Mouse (Mus musculus): ENCODE measurements around the gene Rgs6. TPM values are rescaled to one million over a fixed set of nuclear protein-coding genes. Genes with fewer than 3 reads are reported as not detected.

Gene Rgs6
- polyA plus RNA-seq, 1 experiment: 2.9 TPM

DNA sequence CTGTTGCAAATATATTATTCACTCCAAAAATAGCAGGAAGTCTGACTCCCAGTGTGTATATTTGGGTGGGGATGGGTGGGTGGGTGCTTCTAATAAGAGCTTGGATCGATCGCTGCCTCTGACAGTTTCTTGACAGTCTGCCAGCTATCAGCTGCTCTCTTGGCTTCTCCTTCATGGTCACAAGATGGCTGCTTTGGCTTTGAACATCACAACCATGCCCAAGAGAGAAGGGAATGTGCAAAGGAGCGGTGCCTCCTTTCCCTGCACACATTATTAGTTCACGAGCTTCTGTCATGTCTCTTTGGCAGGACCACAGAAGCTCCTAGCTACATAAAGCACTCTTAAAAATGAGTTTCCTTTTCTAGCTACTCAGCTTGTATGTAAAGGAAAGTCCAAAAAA, 373.8 kb downstream of the Rgs6 start:
- Histone ChIP-seq H3K36me3 (ENCODE audit: control insufficient read depth, insufficient read depth, low read length) (no peaks in the 10 kb centered on the region), H3K4me3 (ENCODE audit: insufficient read depth, low read depth, low read length) (no peak overlapping the region), H3K4me1 (ENCODE audit: control insufficient read depth, insufficient read depth, low read length) (no peaks in the 10 kb centered on the region), H3K27me3 (replicated peaks; ENCODE audit: control insufficient read depth, insufficient read depth, low read length) (no peaks in the 10 kb centered on the region), H3K27ac (ENCODE audit: insufficient read depth, low read depth, low read length) (no peak overlapping the region)
- DNase-seq: no peak
- no peak for TF ChIP-seq CTCF (conservative IDR thresholded peaks at IDR 0.05; ENCODE audit: insufficient read depth, insufficient read length, low read depth, low read length)
- 85% methylated on average over 4 of the region's 4 CpGs for WGBS

DNA sequence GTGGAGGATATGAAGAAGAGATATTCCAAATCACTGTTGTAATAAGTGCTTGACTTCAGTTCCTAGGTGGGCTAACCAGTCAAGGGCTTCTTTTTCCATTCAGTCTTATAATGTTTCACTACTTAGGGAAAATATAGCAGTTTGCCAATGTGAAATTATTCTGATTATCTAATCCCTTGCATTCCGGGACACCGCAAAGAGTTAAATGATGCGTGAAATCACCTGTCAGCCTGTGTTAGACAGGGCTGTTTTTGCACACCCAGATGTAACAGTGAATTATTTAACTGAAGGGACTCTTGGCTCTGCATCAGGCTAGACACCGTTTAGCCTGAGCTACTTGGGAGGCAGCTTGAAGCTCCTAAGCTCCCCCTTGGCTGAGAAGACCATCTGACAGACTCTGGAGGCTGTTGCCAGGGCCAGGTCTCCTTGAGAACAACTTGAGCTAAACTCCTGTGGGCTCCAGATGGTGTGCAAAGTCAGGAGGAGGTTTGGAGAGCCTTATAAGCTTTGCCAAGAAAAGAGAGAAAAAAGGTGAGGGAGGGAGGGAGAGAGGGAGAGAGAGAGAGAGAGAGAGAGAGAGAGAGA, 382.5 kb downstream of the Rgs6 start:
- H3K27ac ChIP-seq (ENCODE audit: insufficient read depth, low read depth, low read length): no peak overlapping the region
- H3K27me3 ChIP-seq (replicated peaks; ENCODE audit: control insufficient read depth, insufficient read depth, low read length): no peaks in the 10 kb centered on the region
- DNase-seq: no peak
- H3K36me3 ChIP-seq (ENCODE audit: control insufficient read depth, insufficient read depth, low read length): no peaks in the 10 kb centered on the region
- H3K4me1 ChIP-seq (ENCODE audit: control insufficient read depth, insufficient read depth, low read length): no peaks in the 10 kb centered on the region
- H3K4me3 ChIP-seq (ENCODE audit: insufficient read depth, low read depth, low read length): no peak overlapping the region
- WGBS: 50% methylated on average over 4 of the region's 4 CpGs
- TF ChIP-seq CTCF (conservative IDR thresholded peaks at IDR 0.05; ENCODE audit: insufficient read depth, insufficient read length, low read depth, low read length): no peak
- no peak for TF ChIP-seq POLR2A (IDR thresholded peaks at IDR 0.05; ENCODE audit: low read depth, low read length)

DNA sequence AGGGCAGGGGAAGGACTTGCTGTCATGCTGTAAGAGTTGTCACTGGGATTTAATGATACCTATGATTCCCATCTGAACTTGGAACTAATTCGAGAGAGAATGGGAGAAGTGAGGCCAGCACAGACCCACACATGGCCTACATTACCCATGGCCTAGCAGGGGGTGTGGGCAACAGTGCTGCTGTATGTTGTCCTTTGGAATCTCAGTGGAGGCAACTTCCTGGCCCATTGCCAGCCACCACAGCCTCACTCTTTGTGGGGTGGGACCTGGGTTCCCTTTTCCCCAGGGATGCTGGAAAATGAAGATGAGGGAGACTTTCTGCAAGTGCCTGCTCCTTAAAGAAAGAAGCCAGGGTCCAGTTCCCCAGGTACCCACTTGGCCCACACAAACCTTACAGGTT, 383.1 kb downstream of the Rgs6 start:
- H3K4me3 ChIP-seq (ENCODE audit: insufficient read depth, low read depth, low read length): no peak overlapping the region
- H3K4me1 ChIP-seq (ENCODE audit: control insufficient read depth, insufficient read depth, low read length): no peaks in the 10 kb centered on the region
- 81% methylated on average over 1 of the region's 1 CpGs for WGBS
- H3K27ac ChIP-seq (ENCODE audit: insufficient read depth, low read depth, low read length): no peak overlapping the region
- H3K36me3 ChIP-seq (ENCODE audit: control insufficient read depth, insufficient read depth, low read length): no peaks in the 10 kb centered on the region
- DNase-seq: no peak
- no peak for TF ChIP-seq CTCF (conservative IDR thresholded peaks at IDR 0.05; ENCODE audit: insufficient read depth, insufficient read length, low read depth, low read length)
- TF ChIP-seq POLR2A (IDR thresholded peaks at IDR 0.05; ENCODE audit: low read depth, low read length): no peak
- no peaks in the 10 kb centered on the region for H3K27me3 ChIP-seq (replicated peaks; ENCODE audit: control insufficient read depth, insufficient read depth, low read length)

DNA sequence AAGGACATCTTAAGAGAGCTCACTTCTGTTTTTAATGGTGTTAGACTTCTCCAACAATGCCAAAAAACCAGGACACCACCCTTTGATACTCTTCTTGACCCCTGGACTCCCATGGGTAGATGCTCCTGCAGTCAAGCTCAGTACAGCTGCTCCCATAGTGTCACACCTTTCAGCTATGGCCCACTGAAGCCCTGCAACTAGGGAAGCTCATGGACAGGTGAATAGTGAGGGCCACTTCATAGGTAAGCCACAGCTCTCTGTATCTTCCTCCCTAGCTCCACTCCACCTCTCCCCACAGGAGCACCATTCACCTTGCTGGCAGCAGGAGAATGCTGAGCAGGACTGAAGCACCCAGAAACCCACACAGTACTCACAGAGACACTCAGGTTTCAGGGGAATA, 384.6 kb downstream of the Rgs6 start:
- H3K36me3 ChIP-seq (ENCODE audit: control insufficient read depth, insufficient read depth, low read length): no peaks in the 10 kb centered on the region
- no peaks in the 10 kb centered on the region for H3K4me1 ChIP-seq (ENCODE audit: control insufficient read depth, insufficient read depth, low read length)
- no peak for DNase-seq
- no peak overlapping the region for H3K4me3 ChIP-seq (ENCODE audit: insufficient read depth, low read depth, low read length)
- no peaks in the 10 kb centered on the region for H3K27me3 ChIP-seq (replicated peaks; ENCODE audit: control insufficient read depth, insufficient read depth, low read length)
- no peak overlapping the region for H3K27ac ChIP-seq (ENCODE audit: insufficient read depth, low read depth, low read length)
- TF ChIP-seq POLR2A (IDR thresholded peaks at IDR 0.05; ENCODE audit: low read depth, low read length) (no peak), CTCF (conservative IDR thresholded peaks at IDR 0.05; ENCODE audit: insufficient read depth, insufficient read length, low read depth, low read length) (no peak)

DNA sequence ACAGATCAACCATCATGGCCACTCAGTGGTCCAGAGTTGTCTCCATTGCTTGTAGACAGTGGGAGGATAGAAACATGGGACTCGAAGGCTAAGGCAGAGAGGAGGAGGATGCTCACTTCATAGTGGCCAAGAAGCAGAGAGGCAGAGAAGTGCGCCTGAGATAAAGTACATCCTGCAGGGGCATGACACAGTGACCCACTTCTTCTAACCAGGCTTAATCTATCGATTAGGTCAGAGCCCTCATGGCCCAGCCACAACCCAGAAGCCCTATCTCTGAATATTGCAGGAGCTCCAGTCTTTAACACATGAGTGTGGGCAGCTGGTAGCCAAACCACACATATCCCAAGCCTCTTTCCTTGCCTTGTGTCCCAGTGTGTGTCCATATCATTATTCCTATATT, 385.7 kb downstream of the Rgs6 start:
- 93% methylated on average over 3 of the region's 3 CpGs for WGBS
- H3K36me3 ChIP-seq (ENCODE audit: control insufficient read depth, insufficient read depth, low read length): no peaks in the 10 kb centered on the region

DNA sequence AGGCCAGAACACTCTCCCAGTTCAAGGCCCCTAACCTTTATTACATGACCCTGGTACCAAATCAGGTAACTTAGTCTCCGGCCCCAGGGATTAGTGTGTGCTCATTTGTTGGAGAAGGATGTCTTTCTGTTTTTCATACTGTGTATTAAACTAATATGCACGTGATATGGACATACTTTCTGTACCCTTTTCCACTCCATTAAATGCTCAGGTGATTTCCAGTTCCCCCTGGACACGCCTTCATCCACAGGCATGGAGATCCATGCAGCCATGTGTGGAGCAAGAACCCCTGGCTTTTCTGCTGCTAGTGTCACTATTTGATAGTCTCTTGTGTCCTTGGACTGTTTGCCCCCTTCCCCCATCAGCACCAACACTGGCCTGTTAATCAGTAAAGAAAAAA, 390.2 kb downstream of the Rgs6 start:
- WGBS: 83% methylated on average over 3 of the region's 3 CpGs
- Histone ChIP-seq H3K4me1 (ENCODE audit: control insufficient read depth, insufficient read depth, low read length) (no peaks in the 10 kb centered on the region), H3K27me3 (replicated peaks; ENCODE audit: control insufficient read depth, insufficient read depth, low read length) (no peaks in the 10 kb centered on the region), H3K36me3 (ENCODE audit: control insufficient read depth, insufficient read depth, low read length) (no peaks in the 10 kb centered on the region), H3K27ac (ENCODE audit: insufficient read depth, low read depth, low read length) (no peak overlapping the region), H3K4me3 (ENCODE audit: insufficient read depth, low read depth, low read length) (no peak overlapping the region)
- TF ChIP-seq CTCF (conservative IDR thresholded peaks at IDR 0.05; ENCODE audit: insufficient read depth, insufficient read length, low read depth, low read length) (no peak), POLR2A (IDR thresholded peaks at IDR 0.05; ENCODE audit: low read depth, low read length) (no peak)
- no peak for DNase-seq

More for the DNA sequence above, 385.7 kb downstream of the Rgs6 start:
- no peak overlapping the region for H3K27ac ChIP-seq (ENCODE audit: insufficient read depth, low read depth, low read length)
- H3K4me3 ChIP-seq (ENCODE audit: insufficient read depth, low read depth, low read length): no peak overlapping the region
- DNase-seq: no peak
- H3K27me3 ChIP-seq (replicated peaks; ENCODE audit: control insufficient read depth, insufficient read depth, low read length): no peaks in the 10 kb centered on the region
- no peak for TF ChIP-seq POLR2A (IDR thresholded peaks at IDR 0.05; ENCODE audit: low read depth, low read length)
- no peaks in the 10 kb centered on the region for H3K4me1 ChIP-seq (ENCODE audit: control insufficient read depth, insufficient read depth, low read length)

DNA sequence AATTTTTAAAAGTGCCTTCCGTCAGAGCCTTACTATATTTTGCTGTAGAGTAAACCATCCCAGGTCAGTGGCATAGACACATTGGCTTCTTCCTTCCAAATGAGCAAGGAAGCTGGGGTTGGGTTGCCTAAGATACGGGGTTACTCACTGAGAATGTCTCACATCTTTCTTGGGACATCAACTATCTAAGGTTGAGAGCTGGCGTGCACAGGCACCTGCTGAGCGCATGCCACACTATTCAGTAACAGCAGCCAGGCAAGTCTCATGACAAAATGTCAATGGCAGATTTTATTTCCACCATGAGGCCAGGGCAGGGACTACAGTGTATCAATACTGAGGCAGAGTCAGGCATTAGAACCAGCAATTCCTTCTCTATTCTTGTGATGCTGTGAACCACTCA, 394.6 kb downstream of the Rgs6 start:
- no peaks in the 10 kb centered on the region for H3K27me3 ChIP-seq (replicated peaks; ENCODE audit: control insufficient read depth, insufficient read depth, low read length)
- TF ChIP-seq CTCF (conservative IDR thresholded peaks at IDR 0.05; ENCODE audit: insufficient read depth, insufficient read length, low read depth, low read length): no peak
- no peak for TF ChIP-seq POLR2A (IDR thresholded peaks at IDR 0.05; ENCODE audit: low read depth, low read length)
- H3K36me3 ChIP-seq (ENCODE audit: control insufficient read depth, insufficient read depth, low read length): no peaks in the 10 kb centered on the region
- 95% methylated on average over 4 of the region's 4 CpGs for WGBS
- no peak overlapping the region for H3K27ac ChIP-seq (ENCODE audit: insufficient read depth, low read depth, low read length)
- no peak overlapping the region for H3K4me3 ChIP-seq (ENCODE audit: insufficient read depth, low read depth, low read length)
- no peak for DNase-seq
- H3K4me1 ChIP-seq (ENCODE audit: control insufficient read depth, insufficient read depth, low read length): no peaks in the 10 kb centered on the region

DNA sequence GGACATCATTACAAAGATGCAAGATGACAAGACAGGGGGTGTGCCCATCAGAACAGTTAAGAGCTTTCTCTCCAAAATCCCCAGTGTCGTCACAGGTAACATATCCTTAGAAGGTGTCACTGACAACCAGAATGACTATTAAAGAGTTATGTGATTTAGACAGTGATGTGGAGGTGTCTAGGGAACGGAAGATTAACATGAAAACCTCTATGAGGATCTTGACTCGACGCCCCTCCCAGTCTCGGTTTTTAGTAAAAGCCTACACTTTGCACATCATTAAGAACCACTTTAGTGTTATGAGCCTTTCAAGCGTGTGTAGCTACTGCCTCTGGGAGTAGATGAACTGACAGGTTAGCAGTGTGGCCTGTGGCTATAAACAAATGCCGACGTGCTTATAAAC, 397.2 kb downstream of the Rgs6 start:
- Histone ChIP-seq H3K4me1 (ENCODE audit: control insufficient read depth, insufficient read depth, low read length) (no peaks in the 10 kb centered on the region), H3K36me3 (ENCODE audit: control insufficient read depth, insufficient read depth, low read length) (no peaks in the 10 kb centered on the region), H3K4me3 (ENCODE audit: insufficient read depth, low read depth, low read length) (no peak overlapping the region), H3K27me3 (replicated peaks; ENCODE audit: control insufficient read depth, insufficient read depth, low read length) (no peaks in the 10 kb centered on the region; the same call in 1 of the 2 replicates), H3K27ac (ENCODE audit: insufficient read depth, low read depth, low read length) (no peak overlapping the region)
- WGBS: 77% methylated on average over 8 of the region's 8 CpGs
- TF ChIP-seq CTCF (conservative IDR thresholded peaks at IDR 0.05; ENCODE audit: insufficient read depth, insufficient read length, low read depth, low read length) (no peak), POLR2A (IDR thresholded peaks at IDR 0.05; ENCODE audit: low read depth, low read length) (no peak)
- DNase-seq: no peak

Data from kidney, adult 2 months (tissue).